Mouse (Mus musculus): ENCODE measurements around the gene Coil. TPM values are rescaled to one million over a fixed set of nuclear protein-coding genes. Genes with fewer than 3 reads are reported as not detected.
A peak's percentile ranks its signal among the peaks of the same experiment; 100 is the strongest.
"Not testable (repeated sequence)": the region's sequence is repeated elsewhere in the genome, so short reads cannot be mapped to it uniquely, and the experiment has no call there.

Gene Coil
- polyA plus RNA-seq, 2 experiments from 2014 or later = 6.0 to 9.6 TPM

DNA sequence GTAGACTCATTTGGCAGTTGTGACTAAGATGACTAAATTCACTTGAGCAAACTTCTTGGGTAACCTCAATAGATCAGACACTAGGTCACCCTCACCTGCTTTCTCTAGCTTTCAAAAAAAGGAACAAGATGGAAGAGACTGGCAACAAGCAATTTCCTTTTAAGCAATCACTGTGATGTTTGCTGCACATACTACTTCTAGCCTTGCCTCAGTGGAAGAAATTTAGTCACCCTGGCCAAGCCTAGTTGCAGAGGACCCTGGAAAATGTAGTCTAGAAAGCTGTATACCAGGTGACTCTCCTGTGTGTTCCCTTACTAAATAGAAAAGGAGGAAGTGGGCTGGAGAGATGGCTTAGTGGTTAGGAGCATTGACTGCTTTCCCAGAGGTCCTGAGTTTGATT, 36.4 kb downstream of the Coil start:
- no peak for ATAC-seq

DNA sequence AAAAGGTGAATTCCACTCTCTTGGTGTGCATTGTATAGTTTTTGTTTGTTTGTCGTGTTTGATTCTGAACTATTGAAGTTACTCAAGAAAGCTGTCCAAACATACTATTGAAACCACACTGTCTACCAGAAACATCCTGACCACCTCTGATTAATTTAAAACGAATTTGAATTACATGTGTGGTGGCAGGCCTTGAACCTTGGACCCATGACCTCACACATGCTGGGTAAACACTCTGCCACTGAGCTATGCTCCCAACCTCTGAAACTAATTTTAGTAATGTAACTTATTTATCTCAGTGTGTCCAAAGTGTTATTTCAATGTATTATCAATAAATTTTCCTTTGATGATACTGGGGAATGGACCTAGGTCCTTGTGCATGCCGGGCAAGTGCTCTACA, 37.5 kb downstream of the Coil start:
- ATAC-seq = no peak

DNA sequence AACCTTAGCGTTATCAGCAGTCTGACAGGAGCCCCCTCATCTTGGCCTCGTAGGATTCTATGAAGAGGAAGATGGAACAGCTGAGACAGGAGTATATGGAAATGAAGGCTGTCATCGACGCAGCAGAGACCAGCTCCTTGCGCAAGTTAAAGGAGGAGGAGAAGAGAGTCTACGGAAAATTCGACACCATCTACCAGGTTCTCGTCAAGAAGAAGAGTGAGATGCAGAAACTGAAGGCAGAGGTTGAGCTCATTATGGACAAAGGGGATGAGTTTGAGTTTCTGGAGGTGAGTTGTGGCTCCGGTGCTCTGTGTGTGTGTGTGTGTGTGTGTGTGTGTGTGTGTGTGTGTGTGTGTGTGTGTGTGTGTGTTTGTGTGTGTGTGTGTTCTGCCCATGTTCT, 39.0 kb downstream of the Coil start:
- no peak for ATAC-seq

DNA sequence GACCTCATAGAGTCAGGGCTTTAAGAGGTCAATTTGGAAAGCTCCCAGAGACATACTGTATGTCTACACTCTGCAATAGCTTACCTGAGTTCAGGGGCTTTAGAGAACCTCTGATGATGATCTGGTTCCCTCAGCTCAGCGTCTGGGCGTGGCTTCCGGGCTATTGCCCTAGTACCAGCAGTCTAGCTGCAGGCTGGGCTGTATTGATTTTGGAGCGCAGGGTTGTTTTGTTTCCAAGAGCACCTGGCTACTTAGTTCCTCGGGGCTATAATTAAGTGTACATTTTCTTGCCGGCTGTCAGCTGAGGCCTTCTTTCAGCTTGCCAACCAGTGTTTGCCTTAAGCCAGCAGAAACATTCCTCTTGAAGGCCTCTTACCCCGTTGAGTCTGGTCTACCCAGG, 39.4 kb downstream of the Coil start:
- no peak for ATAC-seq

DNA sequence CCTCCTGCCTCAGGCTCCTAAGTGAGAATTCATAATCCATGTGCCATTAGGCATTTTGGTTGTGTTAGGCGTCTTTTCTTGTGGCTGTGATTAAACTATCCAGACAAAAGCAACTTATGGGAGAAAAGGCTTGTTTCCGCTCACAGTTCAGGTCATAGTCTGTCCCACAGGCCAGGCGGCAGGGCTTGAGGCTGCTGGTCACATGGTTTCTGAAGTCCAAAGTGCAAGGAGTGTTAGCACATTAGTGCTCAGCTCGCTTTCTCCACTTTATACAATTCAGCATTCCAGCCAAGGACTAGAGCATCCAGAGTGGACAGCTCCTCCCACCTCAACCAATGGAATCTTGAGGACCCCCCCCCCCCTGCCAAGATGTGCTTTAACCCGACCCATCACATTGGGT, 42.2 kb downstream of the Coil start:
- ATAC-seq = no peak

DNA sequence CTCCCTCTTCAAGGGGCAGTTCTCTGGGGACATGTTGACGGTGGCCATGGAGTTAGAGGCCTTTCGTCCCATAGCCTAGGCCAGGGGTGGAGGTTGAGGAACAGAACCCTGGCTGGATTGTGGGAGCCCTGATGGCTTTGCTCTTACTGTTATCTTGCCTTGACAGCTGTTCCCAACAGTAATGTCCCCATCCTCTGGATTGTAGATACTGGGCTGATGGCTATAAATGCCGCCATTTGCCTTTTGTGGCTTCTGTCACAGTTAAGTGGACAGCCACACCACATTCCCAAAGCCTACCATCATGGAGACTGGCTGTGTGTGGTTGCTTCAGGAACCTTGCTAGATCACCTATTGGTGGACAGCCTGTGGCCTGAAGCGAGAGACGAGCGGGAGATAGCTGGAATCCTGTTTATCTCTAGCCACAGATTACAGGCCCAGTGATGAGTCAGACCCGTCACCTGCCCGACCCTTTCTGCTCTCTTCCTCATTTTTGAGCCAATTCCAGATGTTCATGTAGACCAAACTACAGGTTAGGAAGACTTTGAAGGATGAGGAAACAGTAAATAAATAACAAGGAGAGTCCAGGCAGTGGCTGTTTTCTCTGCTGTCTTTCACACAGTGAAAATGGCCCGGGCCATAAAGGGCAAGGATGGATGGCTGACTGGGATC, 47.6 kb downstream of the Coil start:
- ATAC-seq = no peak

DNA sequence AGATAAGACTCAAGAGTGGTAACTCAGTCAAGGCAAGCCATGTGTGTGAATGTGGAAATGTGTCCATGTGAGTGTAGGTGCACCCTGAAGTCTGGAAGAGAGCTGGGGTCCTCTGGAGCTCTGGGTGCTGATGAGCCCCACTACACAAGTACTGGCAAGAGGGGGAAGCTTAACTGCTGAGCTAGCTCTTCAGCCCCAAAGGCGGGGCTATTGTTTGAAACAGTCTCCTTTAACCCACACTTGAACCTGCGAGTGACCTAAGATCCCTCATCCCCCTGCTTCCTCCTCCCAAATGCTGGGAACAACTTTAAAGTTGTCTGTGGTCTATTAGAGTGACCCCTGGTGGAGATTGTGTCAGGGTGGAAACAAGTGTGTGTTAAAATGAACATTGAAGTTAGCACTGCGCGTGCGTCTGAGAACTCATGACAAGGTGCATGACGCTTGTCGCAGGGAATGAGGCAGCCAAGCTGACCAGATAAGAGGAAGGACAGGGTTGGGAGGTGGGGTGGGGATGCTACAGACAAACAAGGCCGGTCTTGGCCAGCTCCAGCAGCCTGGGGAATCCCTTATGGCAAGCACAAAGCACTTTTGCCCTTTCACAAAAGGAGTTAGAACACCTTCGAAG, 50.7 kb downstream of the Coil start:
- no peak for ATAC-seq

DNA sequence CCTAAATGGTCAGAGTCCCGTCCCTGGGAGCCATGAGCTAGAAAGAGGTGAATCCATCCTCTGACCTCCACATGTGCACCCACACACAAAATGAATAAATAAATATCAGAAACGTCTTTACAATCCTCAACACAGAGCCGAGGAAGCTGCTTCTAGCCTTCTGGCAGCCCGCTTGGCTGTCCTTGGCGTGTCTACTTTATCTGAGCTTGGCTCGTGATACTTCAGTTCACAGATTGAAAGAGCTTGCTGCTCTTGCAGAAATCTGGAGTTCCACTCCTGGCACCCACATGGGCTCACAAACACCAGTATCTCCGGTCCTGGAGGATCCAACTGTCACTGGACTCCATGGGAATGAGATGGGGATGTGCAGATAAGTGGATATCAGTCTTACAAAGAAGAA, 51.6 kb downstream of the Coil start:
- ATAC-seq = no peak

DNA sequence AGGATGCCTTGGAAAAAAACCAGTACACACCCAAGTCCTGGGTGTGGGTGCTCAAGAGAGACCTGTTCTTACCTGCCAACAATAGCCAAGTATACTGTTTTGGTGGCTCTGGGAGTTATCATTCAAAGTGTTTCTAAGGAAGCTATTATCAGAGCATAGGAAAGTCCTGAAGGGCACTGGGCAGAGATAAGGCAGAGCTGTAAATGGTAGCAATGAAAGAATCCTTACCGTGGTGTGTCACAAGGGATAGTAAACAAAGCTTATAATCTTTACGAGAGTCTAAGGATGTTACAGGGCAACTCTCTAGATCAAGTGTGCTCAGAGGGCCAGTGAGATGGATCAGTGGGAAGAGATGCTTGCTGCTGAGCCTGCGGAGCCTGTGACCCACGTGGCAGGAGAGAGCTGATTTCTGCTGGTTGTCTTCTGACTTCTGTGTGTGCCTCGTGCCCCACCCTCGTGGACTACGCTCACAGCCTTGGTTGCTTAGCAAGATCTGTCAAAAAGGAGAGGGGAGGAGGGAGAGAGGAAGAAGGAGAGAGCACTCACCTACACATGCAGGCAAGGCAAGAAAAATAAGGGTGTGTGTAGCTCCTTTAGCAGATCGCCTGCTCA, 52.2 kb downstream of the Coil start:
- ATAC-seq = peak; percentile 55

DNA sequence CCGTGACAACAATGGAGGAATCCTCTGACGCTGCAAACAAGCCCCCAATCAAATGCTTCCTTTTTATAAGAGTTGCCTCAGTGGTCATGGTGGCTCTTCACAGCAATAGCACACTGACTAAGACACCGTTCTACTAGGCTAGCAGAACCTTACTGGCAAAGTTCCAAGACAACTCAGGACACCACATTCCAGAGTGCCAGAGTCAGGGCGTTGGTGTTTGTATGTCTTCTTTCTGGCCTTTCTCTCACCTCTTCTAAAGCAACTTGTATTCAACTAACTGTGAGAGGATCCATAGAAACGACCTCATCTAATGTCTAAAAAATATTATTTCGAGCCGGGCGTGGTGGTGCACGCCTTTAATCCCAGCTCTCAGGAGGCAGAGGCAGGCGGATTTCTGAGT, 53.4 kb downstream of the Coil start:
- ATAC-seq = no peak

DNA sequence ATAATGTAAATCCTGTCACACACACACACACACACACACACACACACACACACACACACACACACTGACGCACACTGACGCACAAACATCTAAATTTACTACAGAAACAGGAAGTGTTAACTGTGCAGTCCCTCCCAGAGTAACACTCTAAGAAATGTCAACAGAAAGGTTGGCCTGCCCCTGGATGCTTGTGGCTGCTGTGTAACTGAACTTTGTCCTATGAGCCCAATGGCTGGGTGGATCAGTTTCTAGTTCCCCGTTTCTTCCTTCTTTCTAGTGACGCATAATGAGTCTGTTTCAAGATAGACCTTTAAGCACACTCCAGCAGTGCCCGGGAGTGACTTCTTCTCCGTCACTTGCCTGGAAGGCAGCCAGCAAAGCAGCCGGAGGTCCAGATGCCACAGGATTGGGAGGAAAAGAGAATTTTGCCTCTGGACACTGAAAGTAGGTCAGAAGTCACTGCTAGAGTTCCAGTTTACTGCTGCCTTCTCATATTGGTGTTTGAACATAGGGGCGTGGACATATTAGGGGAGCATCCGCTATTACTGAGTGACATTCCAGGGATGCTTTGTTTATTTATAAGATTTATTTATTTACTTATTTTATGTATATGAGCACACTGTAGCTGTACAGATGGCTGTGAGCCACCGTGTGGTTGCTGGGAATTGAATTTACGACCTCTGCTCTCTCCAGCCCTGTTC, 54.3 kb downstream of the Coil start:
- peak; percentile 89 for ATAC-seq

DNA sequence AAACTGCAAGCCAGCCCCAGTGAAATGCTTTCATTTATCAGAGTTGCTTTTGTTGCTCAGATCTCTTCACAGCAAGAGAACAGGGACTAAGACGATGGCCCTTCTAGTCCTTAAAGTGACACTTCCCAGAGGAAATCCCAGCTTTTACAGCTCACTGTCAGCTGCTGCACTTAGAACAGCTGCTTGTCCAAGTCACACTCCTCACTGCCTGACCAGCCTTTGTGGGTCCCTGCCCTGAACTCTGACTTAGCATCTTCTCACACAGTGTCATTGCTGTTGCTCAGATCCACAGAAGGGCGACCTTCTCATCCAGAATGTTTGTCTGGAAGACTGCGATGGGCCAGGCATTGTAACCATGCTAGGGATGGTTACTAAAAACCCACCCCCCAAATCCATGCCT, 55.6 kb downstream of the Coil start:
- no peak for ATAC-seq

DNA sequence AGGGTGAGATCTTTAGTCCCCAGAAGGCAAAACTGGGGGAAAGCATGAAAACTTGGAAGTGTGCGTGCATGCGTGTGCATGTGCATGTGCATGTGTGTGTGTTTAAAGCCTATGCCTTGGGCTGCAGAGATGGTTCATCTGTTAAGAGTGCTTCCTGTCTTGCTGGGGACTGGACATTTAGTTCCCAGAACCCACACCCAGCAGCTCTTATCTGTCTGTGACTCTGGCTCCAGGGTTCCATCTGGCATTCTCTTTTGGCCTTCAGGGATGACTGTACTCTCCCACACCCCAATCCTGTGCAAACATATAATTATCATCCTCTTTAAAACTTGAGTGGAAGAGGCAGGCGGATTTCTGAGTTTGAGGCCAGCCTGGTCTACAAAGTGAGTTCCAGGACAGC, 56.1 kb downstream of the Coil start:
- no peak for ATAC-seq

DNA sequence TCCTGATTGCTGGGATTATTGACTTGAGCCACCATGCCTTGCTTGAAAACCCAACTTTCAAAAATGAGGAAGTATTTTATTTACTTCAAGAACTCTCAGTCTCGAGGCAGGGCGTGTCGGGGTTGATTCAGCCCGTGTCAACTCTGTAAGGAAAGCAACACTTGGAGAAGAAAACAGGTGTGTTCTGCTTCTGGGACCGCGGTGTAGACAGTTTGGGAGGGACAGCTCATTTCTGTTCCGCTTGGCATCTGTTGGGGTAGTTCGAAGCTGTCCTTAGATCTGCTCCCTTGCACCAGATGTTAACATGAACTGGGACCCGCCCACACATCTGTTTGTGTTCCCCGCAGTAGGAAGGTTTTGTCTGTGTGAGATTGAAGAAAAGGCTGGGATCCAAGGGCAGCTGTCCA, 57.9 kb downstream of the Coil start:
- no peak for ATAC-seq

DNA sequence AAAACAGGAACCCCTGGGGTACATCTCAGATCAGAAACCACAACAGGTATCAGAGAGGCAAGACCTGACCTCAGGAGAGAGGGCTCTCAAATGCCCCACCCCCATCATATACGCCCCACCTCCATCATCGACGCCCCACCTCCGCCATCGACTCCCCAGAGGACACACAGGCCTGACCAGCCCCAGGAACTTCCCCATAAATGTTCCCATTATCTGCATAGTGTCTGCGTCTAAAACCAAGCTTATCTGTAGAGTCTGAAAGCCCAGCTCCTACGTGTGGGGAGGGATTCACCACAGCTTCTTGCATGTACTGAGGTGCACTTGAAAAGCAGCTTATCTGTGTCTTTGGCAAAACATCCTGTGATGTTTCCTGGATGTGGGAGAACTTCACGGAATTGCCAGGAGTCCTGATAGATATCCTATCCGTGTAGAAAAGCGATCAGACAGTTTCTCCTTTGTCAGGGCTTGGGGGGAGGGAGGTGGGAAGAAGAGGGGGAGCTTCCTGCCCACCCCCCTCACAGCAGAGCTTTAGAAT, 58.9 kb downstream of the Coil start:
- ATAC-seq = no peak

DNA sequence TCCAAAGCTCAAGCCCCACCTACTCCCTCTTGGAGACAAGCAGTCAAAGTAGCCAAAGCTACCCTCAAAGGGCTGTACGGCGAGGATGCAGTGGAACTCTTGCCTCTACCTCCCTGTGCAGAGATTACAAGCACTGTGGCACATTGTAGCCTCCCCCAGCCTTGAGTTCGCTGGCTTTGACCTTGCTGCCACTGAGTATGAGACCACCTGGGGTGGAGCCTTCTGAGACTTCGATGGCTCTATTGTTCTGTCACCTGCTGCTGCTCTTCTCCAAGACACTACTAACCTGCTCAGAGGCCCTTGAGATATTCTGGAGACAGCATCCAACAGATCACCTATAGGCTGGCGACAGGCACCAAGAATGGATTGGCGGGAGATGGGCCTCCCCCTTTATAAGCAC, 60.5 kb downstream of the Coil start:
- ATAC-seq = no peak

DNA sequence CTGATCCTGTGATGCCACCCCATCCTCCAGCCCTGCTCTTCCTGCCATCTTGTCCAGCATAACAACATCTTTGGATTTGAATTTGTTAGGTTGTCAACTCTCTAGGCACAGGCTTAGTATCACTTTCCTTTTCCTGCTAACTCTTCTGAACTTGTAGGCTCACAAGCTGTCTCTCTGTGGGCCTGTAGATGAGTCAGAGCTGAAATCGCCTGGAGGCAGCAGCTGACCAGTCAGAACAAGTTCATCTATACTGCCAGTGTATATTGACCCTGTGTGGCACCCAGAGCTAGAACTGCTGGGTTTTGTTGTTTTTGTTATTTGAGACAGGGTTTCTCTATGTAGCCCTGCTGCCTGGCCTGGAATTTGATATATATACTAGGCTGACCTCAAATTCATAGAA, 61.1 kb downstream of the Coil start:
- no peak for ATAC-seq

DNA sequence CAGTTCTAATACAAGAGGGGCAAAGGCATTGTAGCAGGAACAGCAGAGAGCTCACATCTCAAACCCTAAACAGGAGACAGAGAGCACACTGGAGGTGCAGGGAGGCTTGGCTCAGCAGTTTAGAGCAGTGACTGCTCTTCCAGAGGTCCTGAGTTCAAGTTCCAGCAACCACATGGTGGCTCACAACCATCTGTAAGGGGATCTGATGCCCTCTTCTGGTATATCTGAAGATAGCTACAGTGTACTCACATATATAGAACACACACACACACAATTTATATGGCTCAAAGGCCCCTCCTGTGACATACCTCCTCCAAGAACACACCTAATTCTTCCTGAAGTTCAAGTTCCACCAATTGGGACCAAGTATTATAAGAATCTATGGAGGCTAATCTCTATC, 64.5 kb downstream of the Coil start:
- ATAC-seq = no peak

DNA sequence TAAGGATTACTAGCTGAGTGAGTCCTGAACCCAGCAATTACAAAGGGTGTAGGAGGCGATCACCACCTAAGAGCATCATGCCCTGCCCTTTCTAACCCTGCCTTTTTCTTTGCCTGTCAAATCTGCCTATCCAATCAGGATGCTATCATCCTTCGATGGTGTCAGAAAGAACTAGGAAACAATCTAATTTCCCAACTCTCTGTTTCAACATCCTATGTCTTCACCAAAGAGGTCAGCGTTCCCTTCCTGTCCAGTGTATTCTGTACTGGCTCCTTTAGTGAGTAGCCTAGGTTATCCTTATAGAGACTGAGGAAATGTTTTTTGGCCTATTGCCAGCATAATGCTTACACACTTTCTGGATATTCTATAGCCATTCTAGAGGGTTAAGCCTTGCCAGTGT, 65.5 kb downstream of the Coil start:
- ATAC-seq = no peak

DNA sequence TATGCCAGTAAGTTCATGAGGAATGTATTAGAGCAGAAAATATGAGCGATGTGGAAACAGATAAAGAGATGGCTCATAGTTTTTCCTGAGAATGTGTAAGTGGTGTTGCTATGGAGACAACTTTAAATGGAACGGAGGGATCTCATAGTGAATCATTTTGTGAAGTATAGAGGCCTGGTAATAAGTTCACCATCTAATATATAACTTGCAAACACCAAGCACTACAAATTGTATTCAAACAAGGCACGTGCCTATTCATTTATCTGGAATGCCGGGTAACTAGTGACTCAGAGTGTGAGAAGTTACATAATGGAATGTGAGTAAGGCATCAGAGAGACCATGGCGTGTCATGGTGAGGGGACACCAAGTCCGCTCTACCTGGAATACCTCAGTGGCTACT, 68.4 kb downstream of the Coil start:
- ATAC-seq = no peak

DNA sequence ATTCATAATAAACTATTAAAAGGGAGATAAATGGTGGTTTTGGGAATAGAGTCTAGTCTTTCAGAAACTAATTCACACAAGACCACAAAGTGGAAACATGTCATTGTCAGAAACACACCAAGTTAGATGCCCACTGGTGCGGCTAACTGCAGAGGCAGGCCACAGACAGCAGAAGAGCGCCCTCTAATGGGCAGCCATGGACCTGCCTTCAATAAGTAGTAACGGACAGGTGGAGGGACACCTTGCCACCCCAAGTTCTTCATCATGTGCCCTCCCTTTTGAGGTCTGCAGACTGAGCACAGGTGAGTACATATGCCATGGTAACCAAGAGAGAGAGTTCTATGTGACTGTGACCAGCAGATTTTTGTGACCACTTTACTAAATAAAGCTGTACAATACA, 69.3 kb downstream of the Coil start:
- ATAC-seq = peak; percentile 49

DNA sequence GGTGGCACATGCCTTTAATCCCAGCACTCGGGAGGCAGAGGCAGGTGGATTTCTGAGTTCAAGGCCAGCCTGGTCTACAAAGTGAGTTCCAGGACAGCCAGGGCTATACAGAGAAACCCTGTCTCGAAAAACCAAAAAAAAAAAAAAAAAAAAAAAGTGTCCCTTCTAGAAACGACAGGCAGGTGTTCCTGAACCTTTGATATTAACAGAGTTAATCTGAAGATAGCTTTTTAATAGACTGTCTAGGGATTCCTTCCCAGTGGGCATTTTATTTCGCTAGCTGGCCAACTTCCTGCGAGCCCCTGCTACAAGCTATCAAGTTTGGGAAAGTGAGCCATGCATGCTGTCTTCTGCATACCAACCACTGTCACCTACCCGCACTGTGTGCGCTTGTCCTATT, 71.0 kb downstream of the Coil start:
- ATAC-seq = not testable (repeated sequence)
